Mouse (Mus musculus) thymus, postnatal 0 days (tissue): ENCODE data around the gene Srrm3. TPM values are rescaled to one million over a fixed set of nuclear protein-coding genes. Genes with fewer than 3 reads are reported as not detected.

Source experiments
- DNase-seq: peaks from one replicate; pipeline ENCODE4 v3.0.0-alpha.2; 2015; ENCODE audit warnings: low spot score
- polyA plus RNA-seq: library from polyadenylated mRNA; unstranded; fragments of >200 nt; fragmentation: Nextera tagmentation; extraction: Ambion mirVana; gene quantifications from 2 replicates; pipeline ENCODE4 v1.2.1, GENCODE M21; 2015

The Srrm3 gene
- polyA plus RNA-seq, 1 experiment from 2014 or later = not detected

GRCm38 (mm10) chr5:135822316-135822944, 15.7 kb downstream of the Srrm3 start:
- no peak for DNase-seq

GRCm38 (mm10) chr5:135824517-135824916, 17.8 kb downstream of the Srrm3 start:
- no peak for DNase-seq

DNA sequence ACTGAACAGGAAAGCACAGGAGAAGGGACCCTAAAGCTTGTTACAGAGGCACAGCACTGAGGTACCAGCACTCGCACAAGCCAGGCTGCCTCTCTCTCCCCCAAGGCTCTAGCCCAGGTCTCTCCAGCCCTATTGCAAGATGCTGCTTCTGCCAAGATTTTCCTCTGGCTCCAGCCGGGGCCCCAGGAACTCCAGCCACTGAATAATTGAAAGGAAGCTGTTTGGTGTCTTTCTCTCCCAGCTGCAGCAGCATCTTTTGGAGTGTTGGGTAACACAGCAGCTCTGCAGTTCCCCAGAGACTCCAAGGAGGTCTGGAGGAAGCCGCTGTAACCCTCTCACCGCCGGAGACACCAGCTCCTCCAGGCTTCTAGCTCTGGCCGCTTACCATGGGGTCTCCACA, 19.5 kb downstream of the Srrm3 start:
- DNase-seq = no peak

- DNase-seq = no peak
These were observed 22.7 kb downstream of the Srrm3 start for GRCm38 (mm10) chr5:135829381-135829780.

DNA sequence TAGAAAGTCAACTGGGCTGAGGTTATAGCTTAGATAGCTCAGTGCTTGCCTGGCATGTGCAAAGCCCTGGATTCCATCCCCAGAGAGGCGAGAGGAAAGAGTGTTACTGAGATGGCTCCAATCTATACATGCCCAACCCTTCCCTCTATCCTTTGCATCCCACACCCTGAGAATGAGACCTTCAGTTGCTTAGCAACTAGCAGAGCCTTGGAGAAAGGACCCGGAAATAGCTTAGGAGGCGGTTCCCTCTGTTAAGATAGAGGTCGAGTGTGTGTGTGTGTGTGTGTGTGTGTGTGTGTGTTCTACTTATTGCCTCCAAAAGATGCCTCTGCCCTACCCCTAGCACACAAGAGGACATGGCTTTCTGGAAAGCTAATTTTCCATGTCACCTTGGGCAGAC, 26.0 kb downstream of the Srrm3 start:
- no peak for DNase-seq

DNA sequence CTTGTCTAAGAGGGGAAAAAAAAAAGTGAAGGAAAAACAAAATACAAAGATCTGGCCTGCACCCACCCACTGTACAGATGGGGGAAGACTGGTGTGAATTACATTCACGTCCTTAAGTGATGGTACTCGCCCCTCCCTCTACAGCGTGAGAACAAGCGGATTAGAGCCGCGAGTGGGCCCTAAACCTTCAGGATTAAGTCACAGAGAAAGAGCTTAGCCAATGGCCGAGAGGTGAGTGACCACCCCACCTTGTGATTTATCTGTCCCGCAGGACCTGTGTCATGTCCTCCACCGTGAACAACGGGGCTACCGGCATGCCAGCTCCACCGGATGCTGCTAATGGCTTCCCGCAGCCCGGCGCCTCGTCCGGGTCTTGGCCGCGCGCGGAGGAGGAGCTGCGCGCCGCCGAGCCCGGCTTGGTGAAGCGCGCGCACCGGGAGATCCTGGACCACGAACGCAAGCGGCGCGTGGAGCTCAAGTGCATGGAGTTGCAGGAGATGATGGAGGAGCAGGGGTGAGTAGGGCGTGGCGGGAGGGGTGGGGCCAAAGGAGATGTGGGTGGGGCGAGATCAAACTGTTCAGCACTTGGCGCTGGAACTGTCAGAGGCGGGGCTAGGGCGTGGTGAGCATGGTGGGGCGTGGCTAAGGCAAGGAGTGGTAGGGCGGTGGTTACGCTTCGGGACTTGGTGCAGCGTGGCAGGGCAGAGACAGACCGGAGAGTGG, 28.2 kb downstream of the Srrm3 start:
- peak; percentile 40 for DNase-seq

- no peak for DNase-seq
These were observed 28.8 kb downstream of the Srrm3 start for GRCm38 (mm10) chr5:135835492-135835858.

DNA sequence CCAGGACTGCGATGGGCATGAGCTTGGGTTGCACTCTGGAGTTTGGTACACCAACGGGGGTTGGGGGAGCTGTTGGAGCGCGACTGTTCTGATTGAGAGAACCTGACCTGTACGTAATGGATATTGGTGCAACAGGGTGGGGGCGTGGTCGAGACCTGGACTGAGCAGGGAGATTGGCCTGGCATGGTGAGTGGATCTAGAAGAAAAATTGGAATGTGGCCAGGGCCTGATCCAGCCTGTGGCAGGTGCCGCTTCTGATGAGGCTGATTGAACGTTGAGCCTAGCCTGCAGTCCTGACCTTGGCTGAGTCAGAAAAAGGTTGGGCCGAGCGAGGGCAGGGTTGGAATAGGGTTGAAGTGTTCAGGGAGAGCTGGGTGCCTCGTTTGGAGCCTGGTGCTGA, 29.3 kb downstream of the Srrm3 start:
- DNase-seq = no peak

GRCm38 (mm10) chr5:135841651-135842050, 35.0 kb downstream of the Srrm3 start:
- no peak for DNase-seq

DNA sequence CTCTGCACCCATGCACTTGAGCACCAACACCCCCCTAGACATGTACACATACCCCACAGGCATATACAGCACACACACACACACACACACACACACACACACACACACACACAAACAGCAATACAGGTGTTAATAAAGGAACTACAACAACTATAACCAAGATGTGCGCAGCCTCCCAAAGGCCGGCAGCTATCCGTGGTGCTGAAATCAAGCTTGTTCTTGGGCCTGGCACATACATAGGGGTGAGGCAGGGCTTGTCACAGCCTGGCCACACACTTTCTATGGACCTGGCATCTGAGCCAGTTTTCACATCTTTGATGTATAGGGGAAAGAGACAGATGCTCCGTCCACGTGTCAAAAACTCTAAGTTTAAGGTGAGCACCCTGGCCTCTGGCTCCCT, 36.7 kb downstream of the Srrm3 start:
- DNase-seq = peak; percentile 34

DNA sequence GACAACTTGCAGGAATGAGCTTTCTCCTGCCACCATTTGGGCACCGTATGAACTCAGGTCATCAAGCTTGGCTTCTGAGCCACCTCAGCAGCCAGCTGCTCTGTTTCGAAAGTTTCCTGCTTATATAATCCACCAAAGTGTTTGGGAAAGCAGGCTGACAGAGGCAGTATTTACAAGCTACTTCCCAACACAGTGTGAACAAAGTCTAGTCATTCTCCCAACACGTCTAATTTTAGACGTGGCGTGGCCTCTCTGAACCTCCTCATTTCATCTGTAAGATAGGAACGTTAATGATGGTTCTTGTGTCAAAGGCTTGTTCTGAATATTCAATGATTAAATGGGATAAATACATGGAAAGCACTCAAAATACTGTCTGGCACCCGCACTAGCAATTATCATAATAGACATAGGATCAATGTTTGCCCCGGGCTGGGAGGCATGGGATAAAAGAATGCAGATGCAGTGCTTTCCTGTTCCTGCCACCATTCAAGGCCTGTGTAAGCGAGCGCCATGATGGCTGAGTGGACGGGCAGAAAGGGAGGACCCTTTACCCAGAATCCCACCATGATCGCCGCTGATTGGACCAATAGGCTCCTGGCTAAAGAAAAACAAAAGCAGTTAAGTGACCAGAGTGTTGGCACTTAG, 39.1 kb downstream of the Srrm3 start:
- no peak for DNase-seq

DNA sequence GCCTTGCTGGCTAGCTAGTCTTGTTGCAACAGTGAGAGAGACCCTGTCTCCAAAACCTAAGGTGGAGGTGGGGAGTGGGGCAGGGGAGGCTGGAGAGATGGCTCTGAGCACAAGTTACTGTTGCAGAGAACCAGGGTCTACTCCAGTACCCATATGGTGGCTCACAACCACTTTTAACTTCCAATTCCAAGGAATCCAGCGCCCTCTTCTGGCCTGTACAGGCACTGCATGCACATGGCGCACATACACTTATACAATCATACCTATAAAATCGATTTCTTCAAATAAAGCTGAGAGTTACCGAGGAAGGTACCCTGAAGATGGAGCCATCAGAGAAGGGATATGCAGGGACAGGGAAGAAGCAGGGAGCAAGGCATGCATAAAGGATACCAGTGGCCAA, 40.8 kb downstream of the Srrm3 start:
- DNase-seq = no peak

- no peak for DNase-seq
These were observed 41.2 kb downstream of the Srrm3 start for GRCm38 (mm10) chr5:135847881-135848280.

- no peak for DNase-seq
These were observed 44.3 kb downstream of the Srrm3 start for GRCm38 (mm10) chr5:135851024-135851423.

GRCm38 (mm10) chr5:135851481-135851880, 44.8 kb downstream of the Srrm3 start:
- DNase-seq = no peak

GRCm38 (mm10) chr5:135852421-135852820, 45.7 kb downstream of the Srrm3 start:
- DNase-seq = no peak

- no peak for DNase-seq
These were observed 47.0 kb downstream of the Srrm3 start for GRCm38 (mm10) chr5:135853731-135854130.

GRCm38 (mm10) chr5:135855156-135855555, 48.5 kb downstream of the Srrm3 start:
- peak; percentile 68 for DNase-seq

GRCm38 (mm10) chr5:135866662-135867061, 60.0 kb downstream of the Srrm3 start:
- no peak for DNase-seq

DNA sequence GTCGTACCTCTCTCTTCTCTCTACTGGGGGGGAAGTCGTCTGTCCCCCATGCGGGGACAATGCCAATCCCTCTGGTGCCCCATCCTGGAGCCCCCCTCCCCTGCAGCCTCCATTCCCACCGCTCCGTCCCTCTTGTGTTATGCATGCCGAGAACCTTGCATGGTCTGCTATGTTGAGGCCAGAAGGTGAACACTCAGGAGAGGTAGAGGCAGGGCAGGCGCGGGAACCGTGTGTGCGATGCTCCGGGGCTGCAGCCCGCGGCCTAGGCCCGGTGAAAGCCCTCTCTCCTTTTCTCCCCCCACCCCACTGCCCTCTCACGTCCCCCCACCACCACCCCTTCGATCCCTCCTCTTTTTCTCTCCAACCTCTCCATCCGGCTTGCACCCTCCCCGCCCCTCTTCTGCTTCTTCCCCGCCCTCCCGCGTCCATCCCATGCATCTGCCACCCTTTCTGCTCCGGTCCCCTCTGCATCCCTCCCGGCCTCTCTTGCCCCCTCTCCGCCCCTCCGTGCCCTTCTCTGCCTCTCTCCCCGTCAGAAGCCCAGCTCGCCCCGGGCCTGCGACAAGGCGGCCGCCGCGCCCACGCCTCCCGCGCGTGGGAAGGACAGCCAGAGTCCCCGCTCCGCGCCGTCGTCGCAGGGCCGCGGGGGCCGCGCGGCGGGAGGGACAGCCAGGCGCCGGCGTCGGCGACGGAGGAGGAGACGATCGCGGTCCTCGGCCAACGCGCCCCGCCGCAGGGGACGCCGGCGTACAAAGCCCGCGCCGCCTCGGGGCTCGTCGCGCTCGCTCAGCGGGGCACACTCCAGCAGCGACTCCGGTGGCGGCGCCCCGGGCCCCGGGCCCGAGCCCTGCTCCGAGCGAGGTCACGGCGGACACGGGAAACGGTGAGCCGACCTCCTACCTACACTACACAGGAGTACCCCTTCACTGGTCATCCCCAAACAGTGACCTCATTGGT, 61.2 kb downstream of the Srrm3 start:
- DNase-seq = no peak

DNA sequence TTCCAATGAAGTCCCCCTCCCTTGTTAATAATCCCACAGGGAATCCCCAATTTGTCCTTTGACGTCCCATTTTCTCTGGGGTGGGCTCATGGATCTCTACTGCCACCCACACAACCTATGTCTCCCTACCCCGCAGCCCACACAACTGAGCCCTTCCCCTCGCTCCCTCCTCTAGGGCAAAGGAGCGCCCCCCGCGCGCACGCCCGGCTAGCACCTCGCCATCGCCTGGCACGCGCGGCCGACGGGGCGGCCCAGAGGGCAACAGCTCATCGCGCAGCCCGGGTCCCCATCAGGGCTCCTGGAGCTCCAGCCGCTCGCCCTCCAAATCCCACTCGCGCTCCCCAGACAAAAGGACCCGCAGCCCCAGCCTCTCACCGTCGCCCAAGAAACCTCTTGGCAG, 62.0 kb downstream of the Srrm3 start:
- no peak for DNase-seq
